Mouse (Mus musculus) cerebellum, postnatal 4 days (tissue): ENCODE results near the gene Ankdd1a.

Source experiments
- DNase-seq, 2 experiments: peaks; one replicate each; pipeline ENCODE4 v3.0.0; 2022; ENCODE audit warnings: low spot score in 2 of 2, mixed read lengths in 1 of 2

The Ankdd1a gene

DNA sequence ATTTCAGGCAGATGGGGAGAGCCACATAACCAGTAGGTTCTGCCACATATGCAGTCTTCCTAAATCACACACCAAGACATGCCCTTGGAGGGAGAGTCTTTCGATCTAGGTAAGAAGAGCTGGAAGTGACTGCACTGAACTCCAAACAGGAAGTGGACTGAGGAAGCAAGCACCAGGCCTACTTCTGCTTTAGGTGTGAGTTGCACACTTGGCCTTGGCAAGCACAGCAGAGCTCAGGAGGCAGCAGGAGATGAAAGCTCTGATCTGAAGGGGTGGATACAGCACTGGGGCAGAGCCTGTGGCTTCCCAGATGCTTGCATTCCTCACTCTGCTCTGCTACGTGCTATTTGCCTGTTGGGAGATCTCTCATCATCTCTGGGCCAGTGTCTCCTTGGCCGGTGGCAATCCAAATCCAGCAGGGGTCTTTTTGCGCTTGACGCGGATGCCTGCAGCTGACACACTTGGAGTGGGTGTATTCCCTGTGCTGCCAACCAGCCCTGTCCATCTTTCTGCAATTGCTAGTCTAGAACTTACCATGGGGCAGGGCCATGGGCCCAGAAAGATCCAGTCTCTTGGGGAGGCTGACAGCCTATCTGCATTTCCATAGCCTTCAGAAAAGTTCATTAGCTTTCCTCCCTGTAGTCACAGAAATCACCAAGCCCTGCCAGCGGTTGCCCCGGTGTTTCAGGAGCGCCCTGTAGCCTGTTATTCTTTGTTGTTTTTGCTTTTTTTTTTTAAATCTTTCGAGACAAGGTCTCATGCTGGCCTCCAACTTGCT, 25.8 kb upstream of the Ankdd1a start:
- no peak for DNase-seq

DNA sequence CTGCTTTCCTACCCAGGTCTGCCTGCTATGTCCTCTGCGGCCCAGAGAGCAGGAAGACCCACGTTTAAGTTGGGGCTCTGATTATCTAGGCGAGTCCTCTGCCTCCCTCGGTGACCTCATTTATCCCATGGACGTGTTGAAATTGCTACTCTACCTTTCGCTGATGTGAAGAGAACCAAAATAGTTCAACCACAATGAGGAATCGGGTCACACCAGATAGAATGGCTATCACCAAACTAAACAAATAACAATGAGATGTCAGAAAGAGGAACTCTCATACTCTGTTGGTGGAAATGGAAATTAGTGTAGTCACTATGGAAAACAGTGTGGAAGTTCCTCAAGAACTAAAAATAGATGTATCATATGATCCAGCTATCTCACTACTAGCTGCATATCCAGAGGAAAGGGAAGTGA, 22.1 kb upstream of the Ankdd1a start:
- DNase-seq = no peak

DNA sequence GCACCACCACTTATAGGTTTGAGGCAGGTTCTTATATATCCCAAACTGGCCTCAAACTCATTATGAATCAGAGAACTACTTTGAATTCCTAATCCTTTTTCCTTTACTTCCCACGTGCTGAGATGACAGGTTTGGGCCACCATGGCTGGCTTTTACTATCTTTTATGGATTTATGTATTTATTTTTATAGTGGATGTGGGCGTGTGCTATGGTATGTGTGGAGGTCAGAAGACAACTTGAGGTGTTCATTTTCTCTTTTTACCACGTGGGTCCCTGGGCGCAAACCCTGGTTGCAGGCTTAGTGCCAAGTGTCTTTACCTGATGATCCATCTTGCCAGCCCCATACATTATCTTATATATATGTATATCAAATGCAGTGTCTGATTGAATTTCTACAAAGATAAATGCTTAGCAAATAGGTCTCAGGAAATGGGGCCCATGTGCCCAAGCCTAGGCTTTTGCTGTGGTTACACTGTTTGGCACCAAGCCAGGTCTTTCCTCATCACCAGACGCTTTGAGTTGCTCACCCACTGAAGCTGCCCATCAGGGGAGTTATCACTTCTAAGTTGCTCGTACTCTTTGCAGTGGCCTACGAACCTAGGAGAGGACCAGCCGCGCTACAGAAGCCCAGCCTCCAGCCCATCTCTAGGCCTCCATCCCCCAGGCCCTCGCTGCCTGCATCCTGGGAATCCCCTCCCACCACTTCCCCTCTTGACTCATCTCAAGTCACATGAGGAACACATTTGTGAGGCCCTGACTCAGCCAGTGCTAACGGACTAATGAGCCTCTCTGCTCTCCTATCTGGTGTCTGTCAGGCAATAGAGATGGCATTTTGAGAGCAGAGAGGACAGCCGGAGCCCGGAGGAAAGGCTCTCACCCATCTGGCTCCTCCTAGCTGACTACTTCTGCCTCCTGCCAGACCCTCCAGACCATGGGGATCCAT, 21.4 kb upstream of the Ankdd1a start:
- no peak for DNase-seq

DNA sequence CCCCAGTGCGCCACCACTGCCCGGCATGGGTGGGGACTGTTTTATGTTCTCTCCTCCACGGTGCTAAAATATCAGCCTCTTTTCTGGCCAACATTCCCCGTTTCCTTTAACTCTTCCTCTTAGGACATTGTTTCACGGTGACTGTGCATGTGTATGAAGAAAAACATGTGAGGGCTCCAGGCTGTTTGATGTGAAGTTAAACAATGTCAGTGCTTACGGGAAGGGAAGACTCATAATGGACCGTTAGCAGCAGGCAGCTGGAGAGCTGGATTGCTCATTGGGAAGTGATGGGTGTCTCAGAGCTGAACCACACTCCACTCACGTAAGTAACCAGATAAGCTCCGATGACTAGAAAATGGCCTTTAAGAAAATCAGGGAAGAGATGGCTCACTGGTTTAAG, 19.7 kb upstream of the Ankdd1a start:
- DNase-seq = no peak

DNA sequence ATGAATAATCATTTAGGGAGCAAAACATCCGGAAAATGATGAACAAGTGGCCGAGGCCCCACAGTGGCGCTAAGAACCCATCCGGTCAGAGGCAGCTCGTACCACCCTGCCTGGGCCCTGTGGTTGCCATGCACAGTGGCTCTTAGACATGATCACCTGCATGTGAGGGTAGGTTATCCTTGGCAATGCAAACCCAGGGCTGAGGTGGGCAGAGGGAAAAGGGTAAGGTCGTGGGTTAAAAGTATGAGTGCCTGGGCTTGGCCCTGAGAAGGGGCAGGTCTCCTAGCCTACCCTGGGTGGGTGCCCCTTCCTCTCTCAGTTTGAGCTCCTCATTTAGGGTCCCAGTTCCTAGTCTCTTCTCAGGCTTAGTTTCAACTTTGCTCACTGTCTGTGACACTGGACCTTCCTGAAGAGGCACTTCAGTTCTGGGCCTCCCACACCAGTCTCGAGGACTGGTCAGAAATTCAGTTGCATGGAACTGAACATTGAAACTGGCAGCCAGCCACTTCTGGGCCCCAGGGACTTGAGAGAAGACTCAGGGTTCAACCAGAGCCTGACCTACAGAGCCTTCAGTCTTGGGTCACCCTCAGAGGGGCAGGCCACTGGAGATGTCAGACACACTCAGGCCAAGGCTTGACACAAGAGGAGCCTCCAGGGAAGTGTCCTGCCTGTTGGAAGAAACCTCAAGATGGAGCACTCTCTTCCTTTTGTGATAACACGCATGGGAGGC, 18.1 kb upstream of the Ankdd1a start:
- DNase-seq = no peak

DNA sequence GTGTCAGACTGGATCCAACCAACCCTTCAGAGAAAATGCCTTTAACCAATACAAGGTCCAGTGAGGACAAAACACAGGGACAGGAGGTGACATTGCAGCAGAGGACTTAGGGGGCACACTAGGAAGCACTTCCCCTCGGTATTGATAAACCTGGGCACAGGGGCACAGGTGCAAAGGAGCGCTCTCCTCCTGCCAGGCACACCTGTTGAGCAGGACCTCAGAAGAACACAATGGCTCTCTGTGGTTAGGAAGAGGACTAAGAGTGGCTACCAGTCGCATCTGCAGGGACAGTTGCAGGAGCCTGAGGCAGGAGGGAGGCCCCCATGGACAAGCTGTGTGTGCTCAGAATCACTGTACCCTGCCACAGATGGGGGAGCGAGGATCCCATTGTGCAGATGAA, 16.5 kb upstream of the Ankdd1a start:
- no peak for DNase-seq

DNA sequence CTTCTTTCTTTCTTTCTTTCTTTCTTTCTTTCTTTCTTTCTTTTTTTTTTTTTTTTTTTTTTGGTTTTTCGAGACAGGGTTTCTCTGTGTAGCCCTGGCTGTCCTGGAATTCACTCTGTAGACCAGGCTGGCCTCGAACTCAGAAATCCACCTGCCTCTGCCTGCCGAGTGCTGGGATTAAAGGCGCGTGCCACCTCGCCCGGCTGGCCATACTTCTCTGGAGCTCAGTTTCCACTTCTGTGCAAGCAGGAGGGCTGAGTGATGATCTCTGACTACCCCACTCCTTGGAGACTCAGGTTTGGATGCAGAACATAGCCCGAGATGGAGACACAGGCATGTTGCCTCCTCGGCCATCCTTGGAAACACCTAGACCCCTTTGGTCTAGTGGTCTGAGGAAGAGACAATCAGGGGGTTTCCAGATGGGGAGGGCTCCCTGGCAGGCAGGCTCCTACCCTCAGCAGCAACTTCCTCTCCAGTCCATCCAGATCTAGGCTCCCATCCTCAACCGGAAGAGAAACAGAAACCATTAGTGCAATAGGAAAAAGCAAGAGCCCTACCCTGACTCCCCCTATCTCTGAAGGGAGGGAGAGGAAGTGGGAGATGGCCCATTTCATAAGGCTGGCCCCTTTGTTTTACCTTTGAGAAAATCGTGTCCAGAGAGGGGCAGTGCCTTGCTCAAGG, 15.9 kb upstream of the Ankdd1a start:
- DNase-seq = no peak

DNA sequence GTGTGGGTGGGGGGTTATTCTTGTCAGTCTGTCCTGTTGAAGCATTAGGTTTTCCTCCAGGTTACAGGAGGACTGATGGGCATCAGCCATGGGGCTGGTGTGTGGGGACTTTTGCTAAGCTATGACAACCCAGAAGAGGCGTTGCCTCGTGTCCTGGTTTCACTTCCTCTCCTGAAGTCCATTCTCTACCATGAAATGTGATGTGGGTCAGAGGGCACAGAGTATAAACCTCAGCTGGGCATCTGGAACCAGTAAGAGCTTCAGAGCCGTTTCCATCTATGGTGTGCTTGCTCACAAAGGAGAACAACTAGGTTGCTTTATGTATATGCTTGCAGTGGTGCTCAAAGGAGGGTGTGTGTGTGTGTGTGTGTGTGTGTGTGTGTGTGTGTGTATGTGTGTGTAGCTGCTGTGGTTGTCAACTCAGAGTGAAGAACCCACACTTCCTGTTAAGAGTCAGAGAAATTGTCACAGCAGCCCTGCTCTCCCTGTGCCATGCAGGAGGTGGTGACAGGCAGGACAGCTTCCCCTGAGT, 15.3 kb upstream of the Ankdd1a start:
- no peak for DNase-seq

DNA sequence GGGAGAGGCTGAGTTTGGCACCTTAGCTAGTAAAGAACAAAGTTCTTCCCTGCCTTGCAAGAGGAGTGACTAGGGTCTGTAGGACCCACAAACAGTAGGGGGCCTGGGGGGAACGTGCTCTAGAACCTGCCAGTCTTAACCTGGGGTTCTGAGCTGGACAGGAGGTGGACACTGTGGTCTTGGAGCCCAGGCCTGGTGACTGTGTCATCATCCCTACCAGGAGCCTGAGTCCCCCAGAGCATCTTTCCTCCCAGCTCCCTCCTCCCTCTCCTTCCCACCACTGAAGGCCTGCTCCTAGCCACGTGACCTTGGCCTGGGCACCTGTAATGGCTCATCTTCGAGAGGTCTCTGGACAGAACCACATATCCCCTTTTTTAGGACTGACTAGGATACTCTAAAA, 14.1 kb upstream of the Ankdd1a start:
- DNase-seq = no peak

DNA sequence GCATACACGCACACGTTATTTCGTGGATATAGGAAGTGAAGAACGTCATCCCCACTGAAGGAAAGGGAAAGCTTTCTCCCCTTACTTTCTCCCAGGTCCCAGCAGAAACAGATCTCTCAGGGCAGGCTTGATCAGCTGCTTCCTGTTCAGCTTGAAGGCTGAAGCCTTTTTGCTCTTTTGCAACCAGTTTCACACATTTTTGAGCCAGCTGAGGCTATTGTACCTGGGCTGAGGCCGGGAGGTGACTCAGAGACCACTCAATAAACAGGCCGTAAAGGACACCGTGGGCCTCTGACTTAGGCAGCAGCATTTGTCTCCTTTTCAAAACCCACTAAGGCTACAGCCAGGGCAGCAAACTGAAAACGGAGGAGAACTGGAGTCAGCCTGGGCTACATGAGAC, 13.0 kb upstream of the Ankdd1a start:
- no peak for DNase-seq

DNA sequence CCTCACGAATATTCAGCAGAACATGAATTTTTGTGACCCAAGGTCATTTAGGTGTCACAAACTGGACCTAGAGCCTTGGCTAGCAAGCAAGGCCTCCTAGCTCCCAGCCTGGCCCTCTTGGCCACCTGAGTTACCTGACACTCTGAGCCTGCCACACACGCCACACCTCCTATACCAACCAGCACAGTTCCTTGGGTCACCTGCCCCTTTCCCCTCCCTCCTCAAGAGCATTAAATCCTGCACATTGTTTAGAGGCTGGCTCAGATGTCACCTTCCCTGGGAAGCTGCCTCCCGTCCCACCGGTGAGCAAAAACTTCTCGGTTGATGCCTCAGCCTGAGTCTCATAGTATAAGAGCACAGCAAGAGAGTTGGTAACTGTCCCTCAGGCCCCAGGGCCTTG, 11.3 kb upstream of the Ankdd1a start:
- no peak for DNase-seq

DNA sequence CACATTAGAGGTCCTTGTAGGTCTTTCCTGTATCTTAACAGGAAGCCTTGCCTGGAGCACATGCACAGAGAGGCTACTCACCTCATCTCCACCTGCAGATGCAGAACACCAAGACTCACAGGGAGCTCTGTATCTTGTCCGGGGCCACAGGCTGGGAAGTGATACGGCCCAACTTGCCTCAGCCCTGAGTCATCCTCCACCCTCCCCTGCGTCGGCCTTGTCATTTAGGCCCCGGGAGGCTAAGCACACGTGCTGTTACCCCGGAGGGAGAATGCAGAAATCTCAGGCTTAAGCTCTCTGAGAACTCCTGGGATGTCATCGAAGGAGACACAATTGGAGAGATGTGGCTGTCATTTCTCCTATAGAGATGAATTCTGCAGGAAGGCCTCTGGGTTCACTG, 9.7 kb upstream of the Ankdd1a start:
- DNase-seq = no peak

DNA sequence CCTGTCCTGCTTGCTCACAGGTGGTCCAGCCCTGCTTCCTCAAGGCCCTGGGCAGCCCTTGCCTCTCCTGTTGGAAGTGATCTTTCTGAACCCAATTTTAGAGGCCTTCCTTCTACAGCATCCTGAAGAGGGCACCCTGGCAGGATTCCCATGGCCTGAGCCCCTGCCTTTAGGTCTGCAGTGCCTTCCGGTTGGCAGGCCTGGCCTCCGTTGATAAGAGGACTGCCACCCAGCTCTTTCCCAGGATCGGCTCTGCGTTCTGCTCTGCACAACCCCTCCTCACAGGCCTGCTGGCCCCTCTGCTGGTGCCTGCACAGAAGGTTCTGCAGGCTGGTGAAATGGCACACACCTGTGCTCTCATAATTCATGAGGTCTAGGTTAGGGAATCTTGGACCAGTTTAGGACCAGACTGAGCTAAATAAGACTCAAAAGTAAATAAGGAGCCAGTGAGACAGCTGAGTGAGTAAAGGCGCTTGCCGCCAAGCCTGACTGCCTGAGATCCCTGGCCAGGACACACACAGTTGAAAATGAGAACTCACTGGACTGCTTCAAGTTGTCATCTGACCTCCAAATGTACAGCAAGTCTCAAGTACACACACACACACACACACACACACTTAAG, 8.5 kb upstream of the Ankdd1a start:
- no peak for DNase-seq

DNA sequence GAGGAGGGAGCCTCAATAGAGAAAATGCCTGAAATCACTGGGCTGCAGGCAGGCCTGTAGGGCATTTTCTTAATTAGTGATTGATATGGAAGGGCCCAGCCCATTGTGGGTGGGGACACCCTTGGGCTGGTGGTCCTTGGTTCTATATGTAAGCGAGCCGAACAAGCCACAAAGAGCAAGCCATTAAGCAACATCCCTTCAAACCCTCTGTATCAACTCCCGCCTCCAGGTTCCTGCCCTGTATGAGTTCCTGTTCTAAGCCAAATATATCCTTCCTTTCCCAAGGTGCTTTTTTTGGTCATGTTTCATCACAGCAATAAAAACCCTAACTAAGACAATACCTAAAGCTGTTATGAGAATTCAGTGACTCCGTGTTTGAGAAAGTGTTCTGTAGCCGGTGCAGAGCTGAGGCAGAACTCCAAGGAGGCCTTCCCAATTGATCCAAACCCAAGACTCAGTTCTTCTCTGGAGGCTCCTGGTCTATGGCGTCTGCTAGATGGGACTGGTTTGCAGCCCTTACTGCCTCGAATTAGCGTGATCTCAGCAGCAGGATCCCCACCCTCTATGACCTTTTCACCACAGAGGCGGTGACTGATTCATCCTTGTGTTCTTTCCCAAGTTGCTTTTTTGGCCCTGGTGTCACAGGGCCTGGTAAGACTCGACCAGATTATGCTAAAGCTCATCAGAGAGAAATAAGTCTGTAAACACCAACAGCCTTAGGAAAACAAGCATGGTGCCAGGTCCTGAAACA, 5.6 kb upstream of the Ankdd1a start:
- no peak for DNase-seq

DNA sequence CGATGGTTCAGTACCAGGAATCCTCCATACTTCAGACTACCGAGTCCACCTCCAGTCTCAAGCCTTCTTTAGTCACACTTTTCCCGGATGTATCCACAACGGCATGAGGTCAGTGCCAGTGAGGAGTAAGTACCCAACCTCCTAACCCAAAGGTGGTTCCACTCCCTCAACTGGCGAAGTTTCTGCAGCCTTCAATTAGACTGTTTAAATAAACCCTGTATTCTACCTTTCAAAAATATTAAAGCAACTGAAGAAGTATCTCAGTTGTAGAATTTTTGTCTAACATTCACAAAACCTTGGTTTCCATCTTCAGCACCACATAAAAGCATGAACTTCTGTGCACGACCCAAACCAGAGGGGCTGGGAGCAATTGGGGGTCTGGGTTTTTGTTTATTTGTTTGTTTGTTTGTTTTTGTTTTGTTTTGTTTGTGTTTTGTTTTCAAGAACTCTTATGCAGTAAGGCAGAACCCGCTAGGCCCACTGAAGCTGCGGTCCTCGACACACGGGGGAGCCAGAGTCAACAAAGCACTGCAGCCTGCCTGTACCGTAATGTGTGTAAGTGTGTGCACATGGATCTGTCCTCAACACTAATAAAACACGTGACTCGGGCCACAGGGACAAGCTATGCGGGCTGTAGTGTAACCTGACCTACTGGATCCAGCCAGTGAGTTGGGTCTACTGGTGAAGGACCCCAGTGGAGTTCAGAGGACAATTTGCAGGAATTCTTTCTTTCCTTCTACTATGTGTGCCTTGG, 3.8 kb upstream of the Ankdd1a start:
- DNase-seq = peak; percentile 77 to 84

DNA sequence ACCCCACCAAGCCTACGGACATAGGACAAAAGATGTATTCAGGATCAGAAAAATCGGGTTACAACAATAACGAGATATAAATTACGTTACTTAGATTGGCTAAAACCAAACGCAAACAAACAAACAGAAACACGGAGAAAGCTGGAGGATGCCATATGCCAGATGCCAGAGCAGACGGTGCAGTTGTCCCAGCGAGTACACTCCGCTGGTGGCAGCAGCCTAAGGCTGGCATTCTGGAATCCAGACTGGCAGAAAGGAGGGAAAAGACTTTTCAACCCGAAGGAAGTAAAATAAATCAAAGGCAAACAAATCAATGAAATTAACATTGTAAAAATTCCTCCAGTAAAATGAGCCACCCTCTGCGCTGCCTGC, 498 bp upstream of the Ankdd1a start:
- DNase-seq = peak in 1 of 2 experiments; percentile 30

DNA sequence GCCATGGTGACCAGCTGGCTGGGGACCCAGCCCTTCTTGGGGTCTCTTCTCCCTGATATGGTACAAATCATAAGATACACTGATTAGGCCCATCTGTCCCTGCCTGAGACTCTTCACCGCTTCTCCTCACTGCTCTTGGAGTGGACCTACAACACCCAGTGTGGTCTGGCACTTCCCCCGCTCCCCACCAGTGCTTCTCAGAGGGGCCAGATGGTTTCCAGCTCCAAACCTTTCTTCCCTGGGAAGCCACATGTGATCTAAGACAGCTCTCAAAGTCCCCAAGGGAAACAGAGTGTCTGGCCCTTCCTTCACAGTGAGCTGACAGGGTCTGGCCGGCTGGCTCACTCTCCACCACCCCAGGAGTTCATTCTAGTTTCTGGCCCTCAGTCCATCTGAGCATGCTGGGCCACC, 5.1 kb downstream of the Ankdd1a start:
- DNase-seq = peak in 1 of 2 experiments; percentile 62

DNA sequence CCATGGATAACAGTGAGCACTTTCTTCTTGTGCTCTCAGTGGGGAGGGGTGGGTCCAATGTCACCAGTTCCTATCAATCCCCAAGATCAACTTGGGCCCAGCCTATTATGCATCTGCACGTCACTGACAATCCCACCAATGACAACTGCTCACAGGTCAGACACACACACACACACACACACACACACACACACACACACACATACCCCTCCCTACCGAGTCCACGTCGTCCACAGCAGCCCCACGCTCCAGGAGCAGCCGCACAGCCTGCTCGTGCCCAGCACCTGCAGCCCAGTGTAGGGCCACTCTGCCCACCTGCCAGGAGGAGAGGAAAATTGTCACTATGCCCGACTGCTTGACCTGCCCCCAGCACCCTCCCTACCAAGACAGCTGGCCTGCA, 5.6 kb downstream of the Ankdd1a start:
- DNase-seq = peak in 1 of 2 experiments; percentile 59

DNA sequence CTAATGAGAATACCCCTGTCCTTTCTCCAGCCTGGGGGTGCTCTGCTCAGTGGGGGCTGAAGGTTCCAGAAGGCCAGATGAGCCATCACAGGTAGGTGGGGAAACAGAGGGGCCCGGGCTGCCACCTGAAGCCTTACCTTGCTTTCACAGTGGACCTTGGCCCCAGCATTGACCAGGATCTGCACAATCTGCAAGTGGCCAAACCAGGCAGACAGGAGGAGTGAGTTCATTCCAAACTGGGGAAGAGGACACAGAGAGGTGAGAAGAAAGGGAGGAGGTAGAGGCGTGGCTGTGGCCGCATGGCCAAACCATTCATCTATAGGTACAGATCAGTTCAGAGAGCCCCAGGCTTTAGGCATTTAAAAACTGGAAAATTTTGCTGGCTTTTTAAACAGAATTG, 7.5 kb downstream of the Ankdd1a start:
- DNase-seq = no peak

DNA sequence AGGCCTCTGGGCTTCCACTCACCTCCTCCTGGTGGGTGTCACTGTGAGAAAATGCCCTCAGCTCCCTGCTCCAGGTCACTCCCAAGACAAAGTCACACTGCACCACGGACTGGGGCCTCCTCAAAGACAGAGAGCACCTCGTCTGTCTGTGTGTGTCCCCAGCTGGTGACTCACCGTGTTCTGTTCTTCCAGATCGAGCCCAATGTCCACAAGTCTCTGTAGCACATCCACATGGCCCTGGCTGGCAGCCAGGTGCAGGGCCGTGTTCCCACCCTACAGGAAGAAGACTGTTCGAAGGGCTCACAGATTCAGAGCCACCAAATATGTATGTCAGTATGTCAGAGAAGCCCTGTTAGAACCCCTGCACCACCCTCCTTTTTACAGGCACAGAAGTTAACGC, 11.5 kb downstream of the Ankdd1a start:
- no peak for DNase-seq
